12 mouse cellular contexts compared by ENCODE assay signal in genomic region chr7:99120082-99120481, GRCm38 (mm10).
"Had no signal": no experiment of that assay in that cellular context is flagged by ENCODE, and none has a peak within 500 bp of the region (broad histone marks: within the 10 kb centered on the region; RNA-seq: fewer than 3 reads in every experiment).

No protein-coding gene starts in this region.

- H3K27me3 ChIP-seq: kidney, embryonic 15.5 days; limb, embryonic 15.5 days; liver, embryonic 13.5 days; midbrain, embryonic 15.5 days; neural tube, embryonic 13.5 days had no signal

- H3K4me1 ChIP-seq: limb, embryonic 15.5 days; midbrain, embryonic 15.5 days; neural tube, embryonic 13.5 days had no signal

- H3K27ac ChIP-seq: kidney, embryonic 15.5 days; limb, embryonic 15.5 days; midbrain, embryonic 15.5 days; neural tube, embryonic 13.5 days had no signal

- H3K4me3 ChIP-seq: kidney, embryonic 15.5 days; limb, embryonic 15.5 days; liver, embryonic 13.5 days; midbrain, embryonic 15.5 days; neural tube, embryonic 13.5 days had no signal

- DNase-seq: kidney, adult 11 months; kidney, postnatal 14 days; layer of hippocampus, adult 9-11 months; layer of hippocampus, postnatal 36 days; liver, embryonic 13.5 days; lung, adult 2 months; lung, postnatal 36 days; retina, postnatal 1 day had no signal

- H3K36me3 ChIP-seq: midbrain, embryonic 15.5 days had no signal
